In the genomic region with DNA sequence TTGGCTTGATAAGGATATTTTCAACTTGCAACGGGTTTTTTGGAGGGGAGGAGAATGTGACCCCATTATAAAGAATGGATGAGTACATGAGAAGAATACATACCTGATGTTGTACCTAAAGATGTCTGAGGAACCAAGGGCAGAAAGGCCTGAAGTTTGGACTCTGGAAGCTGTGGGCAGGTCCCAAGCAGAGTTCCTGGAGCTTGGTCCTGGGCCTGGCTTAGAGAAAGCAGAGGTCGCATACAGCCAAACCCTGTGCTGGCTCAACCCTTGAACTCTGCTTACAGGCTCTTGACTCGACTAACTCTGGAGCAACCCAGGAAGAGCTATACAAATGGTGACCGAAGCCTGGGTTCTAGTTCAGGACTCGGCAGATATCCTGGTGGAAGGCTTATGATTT, we compare ENCODE assay signal across 27 mouse cellular contexts. TPM values are rescaled to one million over a fixed set of nuclear protein-coding genes. Genes with fewer than 3 reads are reported as not detected.
DNase-seq lines count a peak whose midpoint lies in the region; ATAC-seq and TF ChIP-seq lines count a peak whose summit lies in the region.
"Had no signal": no experiment of that assay in that cellular context is flagged by ENCODE, and none has a peak within 500 bp of the region (broad histone marks: within the 10 kb centered on the region; RNA-seq: fewer than 3 reads in every experiment).

No protein-coding gene starts in this region.

- peak; percentile 37 for DNase-seq in kidney, adult 11 months
- peak; percentile 65 for DNase-seq in kidney, adult 2 months
- no peak for DNase-seq in kidney, postnatal 4 days
- DNase-seq in kidney, adult 9 months, result peak; percentile 29
- no peak for DNase-seq in kidney, postnatal 25 days
- peak; percentile 54 for DNase-seq in midbrain, embryonic 11.5 days (ENCODE audit: low spot score, missing footprints)
- DNase-seq in midbrain, embryonic 10.5 days (ENCODE audit: low spot score), result no peak
- DNase-seq: adrenal gland, adult 8-10 months; adrenal gland, postnatal 14 days; adrenal gland, postnatal 36 days; B cell, adult 2 months; cerebellum, adult 11-12 months; cerebellum, adult 2 months; cerebellum, adult 9-10 months; cerebellum, postnatal 10 days; cerebellum, postnatal 25 days had no signal

- no peaks in the 10 kb centered on the region for H3K27me3 ChIP-seq in kidney, embryonic 16.5 days (ENCODE audit: insufficient read depth, low read length)
- no peaks in the 10 kb centered on the region for H3K27me3 ChIP-seq in kidney, adult 2 months (replicated peaks; ENCODE audit: control insufficient read depth, insufficient read depth, low read length)
- no peaks in the 10 kb centered on the region for H3K27me3 ChIP-seq in midbrain, embryonic 11.5 days (ENCODE audit: control insufficient read depth, insufficient read depth, low read length)
- no peaks in the 10 kb centered on the region for H3K27me3 ChIP-seq in midbrain, embryonic 10.5 days (ENCODE audit: low read depth, poor library complexity, severe bottlenecking)
- H3K27me3 ChIP-seq: embryonic facial prominence, embryonic 12.5 days; forebrain, embryonic 13.5 days; Patski had no signal

- TF ChIP-seq POLR2A in kidney, adult 2 months (IDR thresholded peaks at IDR 0.05; ENCODE audit: low read depth, low read length), result no peak

- H3K4me2 ChIP-seq in kidney, embryonic 16.5 days (replicated peaks; ENCODE audit: low read depth, low read length), result no peak overlapping the region
- H3K4me2 ChIP-seq in midbrain, embryonic 11.5 days, result no peak overlapping the region
- H3K4me2 ChIP-seq: embryonic facial prominence, embryonic 12.5 days; forebrain, embryonic 13.5 days had no signal

- no peaks in the 10 kb centered on the region for H3K36me3 ChIP-seq in kidney, embryonic 16.5 days (ENCODE audit: insufficient read depth, low read length)
- H3K36me3 ChIP-seq in kidney, adult 2 months (ENCODE audit: control insufficient read depth, insufficient read depth, low read length), result no peaks in the 10 kb centered on the region
- no peaks in the 10 kb centered on the region for H3K36me3 ChIP-seq in midbrain, embryonic 11.5 days (ENCODE audit: control insufficient read depth, insufficient read depth, low read length)
- H3K36me3 ChIP-seq in midbrain, embryonic 10.5 days, result no peaks in the 10 kb centered on the region
- H3K36me3 ChIP-seq: embryonic facial prominence, embryonic 10.5 days; embryonic facial prominence, embryonic 12.5 days; G1E had no signal

- no peak overlapping the region for H3K27ac ChIP-seq in kidney, embryonic 16.5 days (ENCODE audit: low read length)
- no peak overlapping the region for H3K27ac ChIP-seq in kidney, adult 2 months (ENCODE audit: insufficient read depth, low read depth, low read length)
- no peak overlapping the region for H3K27ac ChIP-seq in midbrain, embryonic 11.5 days (ENCODE audit: low read depth, low read length)
- no peak overlapping the region for H3K27ac ChIP-seq in midbrain, embryonic 10.5 days (replicated peaks)
- H3K27ac ChIP-seq: embryonic facial prominence, embryonic 10.5 days; embryonic facial prominence, embryonic 12.5 days; forebrain, embryonic 13.5 days had no signal

- no peaks in the 10 kb centered on the region for H3K4me1 ChIP-seq in kidney, embryonic 16.5 days (ENCODE audit: insufficient read depth, low read length)
- no peaks in the 10 kb centered on the region for H3K4me1 ChIP-seq in kidney, adult 2 months (ENCODE audit: control insufficient read depth, insufficient read depth, low read length)
- no peaks in the 10 kb centered on the region for H3K4me1 ChIP-seq in midbrain, embryonic 11.5 days (ENCODE audit: control insufficient read depth, insufficient read depth, low read length)
- H3K4me1 ChIP-seq in midbrain, embryonic 10.5 days, result no peaks in the 10 kb centered on the region
- H3K4me1 ChIP-seq: embryonic facial prominence, embryonic 10.5 days; embryonic facial prominence, embryonic 12.5 days; forebrain, embryonic 13.5 days had no signal

- H3K4me3 ChIP-seq in kidney, embryonic 16.5 days (ENCODE audit: low read length), result no peak overlapping the region
- no peak overlapping the region for H3K4me3 ChIP-seq in kidney, adult 2 months (ENCODE audit: insufficient read depth, low read depth, low read length)
- no peak overlapping the region for H3K4me3 ChIP-seq in midbrain, embryonic 11.5 days (ENCODE audit: low read depth, low read length)
- H3K4me3 ChIP-seq in midbrain, embryonic 10.5 days, result no peak overlapping the region
- H3K4me3 ChIP-seq: embryonic facial prominence, embryonic 10.5 days; embryonic facial prominence, embryonic 12.5 days; forebrain, embryonic 13.5 days had no signal

- ATAC-seq in kidney, embryonic 16.5 days (ENCODE audit: low FRiP score, low TSS enrichment), result no peak
- no peak for ATAC-seq in midbrain, embryonic 11.5 days (ENCODE audit: low FRiP score)
- ATAC-seq: activated CD4-positive, CD25-positive, alpha-beta regulatory T cell, adult 4 months; CD4-positive, CD25-positive, alpha-beta regulatory T cell, adult 4 months; forebrain, embryonic 13.5 days; Patski had no signal

- no peak overlapping the region for H3K9ac ChIP-seq in kidney, embryonic 16.5 days (replicated peaks; ENCODE audit: low read length)
- no peak overlapping the region for H3K9ac ChIP-seq in midbrain, embryonic 11.5 days (ENCODE audit: low read length)
- H3K9ac ChIP-seq: embryonic facial prominence, embryonic 12.5 days; forebrain, embryonic 13.5 days had no signal

- no peaks in the 10 kb centered on the region for H3K9me3 ChIP-seq in kidney, embryonic 16.5 days (ENCODE audit: low read length)
- H3K9me3 ChIP-seq in midbrain, embryonic 11.5 days (ENCODE audit: control insufficient read depth, low read length), result no peaks in the 10 kb centered on the region
- no peaks in the 10 kb centered on the region for H3K9me3 ChIP-seq in midbrain, embryonic 10.5 days (replicated peaks)
- H3K9me3 ChIP-seq: embryonic facial prominence, embryonic 10.5 days; embryonic facial prominence, embryonic 12.5 days; forebrain, embryonic 13.5 days had no signal

- 89% methylated on average over 5 of the region's 5 CpGs for WGBS in kidney, embryonic 16.5 days
- WGBS in kidney, adult 2 months, result 82% methylated on average over 5 of the region's 5 CpGs
- WGBS in midbrain, embryonic 11.5 days, result 89% methylated on average over 5 of the region's 5 CpGs
- 92% methylated on average over 5 of the region's 5 CpGs for WGBS in midbrain, embryonic 10.5 days

- TF ChIP-seq CTCF in kidney, adult 2 months (conservative IDR thresholded peaks at IDR 0.05; ENCODE audit: insufficient read depth, insufficient read length, low read depth, low read length), result no peak

RNA-seq across cellular contexts. Expression of a gene that starts 14.4 kb away (rescaled TPM):
- polyA plus RNA-seq in kidney, embryonic 16.5 days (2015; fragmentation: Nextera tagmentation; extraction: Ambion mirVana), result 0.35 TPM in 1 of 2 replicates, not detected in the other
- polyA plus RNA-seq in kidney, adult 2 months (2012; rRNA removed), result 5.3 and 5.8 TPM in 2 replicates
- not detected in 2 replicates for polyA plus RNA-seq in midbrain, embryonic 11.5 days (2014; fragmentation: Nextera tagmentation; extraction: Ambion mirVana)
- not detected in 2 replicates for polyA plus RNA-seq in midbrain, embryonic 10.5 days (2016; fragmentation: Nextera tagmentation; extraction: Ambion mirVana)
- polyA plus RNA-seq: activated CD4-positive, CD25-positive, alpha-beta regulatory T cell, adult 4 months; CD4-positive, CD25-positive, alpha-beta regulatory T cell, adult 4 months; cerebellum, adult 2 months; cortical plate, adult 2 months; embryonic facial prominence, embryonic 10.5 days; embryonic facial prominence, embryonic 12.5 days; embryonic facial prominence, embryonic 14.5 days; forebrain, embryonic 11.5 days; forebrain, embryonic 13.5 days; G1E; Patski had no signal

RNA-seq across cellular contexts. Expression of a gene that starts 30.2 kb away (rescaled TPM):
- 0.54 and 0.80 TPM in 2 replicates for polyA plus RNA-seq in kidney, embryonic 16.5 days (2015; fragmentation: Nextera tagmentation; extraction: Ambion mirVana)
- polyA plus RNA-seq in kidney, adult 2 months (2012; rRNA removed), result 0.29 and 0.55 TPM in 2 replicates
- 0.40 and 0.60 TPM in 2 replicates for polyA plus RNA-seq in midbrain, embryonic 11.5 days (2014; fragmentation: Nextera tagmentation; extraction: Ambion mirVana)
- polyA plus RNA-seq in midbrain, embryonic 10.5 days (2016; fragmentation: Nextera tagmentation; extraction: Ambion mirVana), result 0.06 and 0.29 TPM in 2 replicates
- polyA plus RNA-seq: activated CD4-positive, CD25-positive, alpha-beta regulatory T cell, adult 4 months; CD4-positive, CD25-positive, alpha-beta regulatory T cell, adult 4 months; G1E; Patski had no signal

Comparison
In these comparisons a context has a peak if more than half of its experiments do, and no peak if none do; other contexts are left out.
1. DNase-seq: peak in kidney, adult 11 months (single experiment), kidney, adult 2 months (single experiment), kidney, adult 9 months (single experiment) and midbrain, embryonic 11.5 days (single experiment); none in kidney, postnatal 4 days (0 of 2), kidney, postnatal 25 days (0 of 2) and midbrain, embryonic 10.5 days (single experiment).